Mouse (Mus musculus) heart, embryonic 15.5 days (tissue): Measurements from ENCODE around the gene Meltf. TPM values are rescaled to one million over a fixed set of nuclear protein-coding genes. Genes with fewer than 3 reads are reported as not detected.
A peak's percentile ranks its signal among the peaks of the same experiment; 100 is the strongest.

Experiments used
- ATAC-seq: fragments of 200-750 bp; cut with Nextera tagmentation; replicated peaks from 2 replicates; pipeline ENCODE4 v1.8.0; 2017; ENCODE audit warnings: low read depth, moderate TSS enrichment; ENCODE audit not compliant: insufficient number of reproducible peaks, insufficient read depth, low FRiP score
- H3K27ac ChIP-seq: fragments of 300-500 bp; sonication (generic); 2 replicates; pipeline ENCODE4 v1.5.1; 2015; ENCODE audit warnings: mild to moderate bottlenecking, inconsistent platforms
- H3K27me3 ChIP-seq: fragments of 300-500 bp; sonication (generic); 2 replicates; pipeline ENCODE4 v1.6.1; 2015; ENCODE audit warnings: inconsistent platforms
- H3K36me3 ChIP-seq: fragments of 300-500 bp; sonication (generic); 2 replicates; pipeline ENCODE4 v1.6.1; 2015; ENCODE audit warnings: mild to moderate bottlenecking, inconsistent platforms
- H3K4me1 ChIP-seq: fragments of 300-500 bp; sonication (generic); replicated peaks from 2 replicates; pipeline ENCODE4 v1.6.1; 2015; ENCODE audit warnings: inconsistent platforms
- H3K4me2 ChIP-seq: fragments of 300-500 bp; sonication (generic); 2 replicates; pipeline ENCODE4 v1.6.1; 2015; ENCODE audit warnings: inconsistent platforms, mild to moderate bottlenecking, moderate library complexity
- H3K4me3 ChIP-seq: fragments of 300-500 bp; sonication (generic); 2 replicates; pipeline ENCODE4 v1.5.1; 2015; ENCODE audit warnings: mild to moderate bottlenecking, inconsistent platforms
- H3K9ac ChIP-seq: fragments of 300-500 bp; sonication (generic); 2 replicates; pipeline ENCODE4 v1.6.1; 2015; ENCODE audit warnings: mild to moderate bottlenecking, inconsistent platforms
- H3K9me3 ChIP-seq: fragments of 300-500 bp; sonication (generic); replicated peaks from 2 replicates; pipeline ENCODE4 v1.6.1; 2016; ENCODE audit warnings: inconsistent platforms
- WGBS: fragments of 180-500 bp; shearing (Covaris S2); methylation state at CpG from one replicate; pipeline ENCODE4 v1.1.7; 2015; ENCODE audit warnings: mixed read lengths; 5-methylcytosine and 5-hydroxymethylcytosine counted together
- polyA plus RNA-seq: library from polyadenylated mRNA; unstranded; fragments of >200 nt; fragmentation: Nextera tagmentation; extraction: Ambion mirVana; gene quantifications from 2 replicates; pipeline ENCODE4 v1.2.1, GENCODE M21; 2015

The Meltf gene
- polyA plus RNA-seq, result 0.04 and 0.18 TPM in 2 replicates

GRCm38 (mm10) chr16:31878573-31879257 lies at the start of gene Meltf:
TSS of gene Meltf (plus strand) at chr16:31878810.
- H3K27ac ChIP-seq, result no peak within 1 kb of the TSS
- no peak within 1 kb of the TSS for H3K9ac ChIP-seq
- ATAC-seq, result no peak
- no peaks in the 10 kb centered on the region for H3K9me3 ChIP-seq
- no peaks in the 10 kb centered on the region for H3K27me3 ChIP-seq
- peaks cover 6% of the 10 kb centered on the region; the same call in 1 of the 2 replicates for H3K36me3 ChIP-seq
- 29% methylated on average over 21 of the region's 21 CpGs for WGBS
- no peak within 1 kb of the TSS for H3K4me3 ChIP-seq
- peaks cover 8% of the 10 kb centered on the region for H3K4me1 ChIP-seq
- H3K4me2 ChIP-seq, result peak within 1 kb of the TSS; percentile 40; the same call in 1 of the 2 replicates

GRCm38 (mm10) chr16:31830726-31831125 lies 47.9 kb upstream of the Meltf start:
- Histone ChIP-seq H3K27ac (no peak overlapping the region), H3K36me3 (peaks cover 5% of the 10 kb centered on the region; the same call in 1 of the 2 replicates), H3K4me2 (no peak overlapping the region), H3K4me1 (no peaks in the 10 kb centered on the region; the same call in 1 of the 2 replicates), H3K4me3 (no peak overlapping the region), H3K9me3 (no peaks in the 10 kb centered on the region), H3K27me3 (no peaks in the 10 kb centered on the region), H3K9ac (no peak overlapping the region)
- no peak for ATAC-seq
- 91% methylated on average over 4 of the region's 4 CpGs for WGBS

- no peaks in the 10 kb centered on the region; the same call in 1 of the 2 replicates for H3K4me1 ChIP-seq
- no peaks in the 10 kb centered on the region for H3K27me3 ChIP-seq
- WGBS, result 82% methylated on average over 10 of the region's 10 CpGs
- no peaks in the 10 kb centered on the region for H3K9me3 ChIP-seq
- ATAC-seq, result no peak
- H3K9ac ChIP-seq, result no peak overlapping the region
- peak overlapping the region; percentile 78; the same call in 1 of the 2 replicates for H3K27ac ChIP-seq
- H3K4me2 ChIP-seq, result no peak overlapping the region
- H3K4me3 ChIP-seq, result no peak overlapping the region
- H3K36me3 ChIP-seq, result peaks cover 5% of the 10 kb centered on the region; the same call in 1 of the 2 replicates
Measured at GRCm38 (mm10) chr16:31832630-31833422, 45.8 kb upstream of the Meltf start.

GRCm38 (mm10) chr16:31834011-31834584 lies 44.5 kb upstream of the Meltf start:
- Histone ChIP-seq H3K4me2 (0 out of 2 replicates have a peak overlapping the region, but pooled peaks have one; percentile 0), H3K9me3 (no peaks in the 10 kb centered on the region), H3K27ac (peak overlapping the region; percentile 78), H3K27me3 (no peaks in the 10 kb centered on the region), H3K4me3 (no peak overlapping the region), H3K9ac (no peak overlapping the region), H3K4me1 (no peaks in the 10 kb centered on the region; the same call in 1 of the 2 replicates), H3K36me3 (peaks cover 15% of the 10 kb centered on the region; the same call in 1 of the 2 replicates)
- WGBS, result 46% methylated on average over 7 of the region's 7 CpGs
- peak; percentile 67; the same call in 1 of the 2 replicates for ATAC-seq

- no peak overlapping the region for H3K4me2 ChIP-seq
- H3K27ac ChIP-seq, result peak overlapping the region; percentile 78; the same call in 1 of the 2 replicates
- H3K4me3 ChIP-seq, result no peak overlapping the region
Measured at GRCm38 (mm10) chr16:31834662-31835318, 43.8 kb upstream of the Meltf start.

GRCm38 (mm10) chr16:31837362-31837761 lies 41.2 kb upstream of the Meltf start:
- H3K4me3 ChIP-seq, result no peak overlapping the region
- no peaks in the 10 kb centered on the region; the same call in 1 of the 2 replicates for H3K4me1 ChIP-seq
- no peak overlapping the region for H3K9ac ChIP-seq
- H3K27me3 ChIP-seq, result no peaks in the 10 kb centered on the region
- ATAC-seq, result no peak
- H3K36me3 ChIP-seq, result peaks cover 11% of the 10 kb centered on the region; the same call in 1 of the 2 replicates
- no peaks in the 10 kb centered on the region for H3K9me3 ChIP-seq
- H3K4me2 ChIP-seq, result no peak overlapping the region
- no peak overlapping the region for H3K27ac ChIP-seq
- 84% methylated on average over 3 of the region's 3 CpGs for WGBS

More at GRCm38 (mm10) chr16:31834662-31835318, 43.8 kb upstream of the Meltf start:
- no peak for ATAC-seq
- 72% methylated on average over 2 of the region's 2 CpGs for WGBS
- peaks cover 11% of the 10 kb centered on the region; the same call in 1 of the 2 replicates for H3K36me3 ChIP-seq
- no peaks in the 10 kb centered on the region for H3K27me3 ChIP-seq
- no peaks in the 10 kb centered on the region for H3K9me3 ChIP-seq
- H3K4me1 ChIP-seq, result no peaks in the 10 kb centered on the region; the same call in 1 of the 2 replicates
- H3K9ac ChIP-seq, result no peak overlapping the region

- Histone ChIP-seq H3K27ac (no peak overlapping the region), H3K9me3 (no peaks in the 10 kb centered on the region), H3K4me2 (no peak overlapping the region), H3K4me1 (no peaks in the 10 kb centered on the region), H3K27me3 (no peaks in the 10 kb centered on the region), H3K36me3 (no peaks in the 10 kb centered on the region), H3K4me3 (no peak overlapping the region), H3K9ac (no peak overlapping the region)
- 84% methylated on average over 3 of the region's 3 CpGs for WGBS
- ATAC-seq, result no peak
Measured at GRCm38 (mm10) chr16:31844246-31844645, 34.4 kb upstream of the Meltf start.

- WGBS, result 86% methylated on average over 10 of the region's 10 CpGs
- Histone ChIP-seq H3K27ac (no peak overlapping the region), H3K9ac (no peak overlapping the region), H3K4me3 (no peak overlapping the region), H3K36me3 (no peaks in the 10 kb centered on the region), H3K27me3 (no peaks in the 10 kb centered on the region), H3K9me3 (no peaks in the 10 kb centered on the region), H3K4me1 (no peaks in the 10 kb centered on the region), H3K4me2 (no peak overlapping the region)
- ATAC-seq, result no peak
Measured at GRCm38 (mm10) chr16:31846763-31847162, 31.8 kb upstream of the Meltf start.

GRCm38 (mm10) chr16:31863920-31864319 lies 14.7 kb upstream of the Meltf start:
- Histone ChIP-seq H3K27me3 (no peaks in the 10 kb centered on the region), H3K4me1 (0 out of 2 replicates have a peak, but pooled peaks cover 3% of the 10 kb centered on the region), H3K4me2 (no peak overlapping the region), H3K27ac (no peak overlapping the region), H3K9me3 (no peaks in the 10 kb centered on the region), H3K4me3 (no peak overlapping the region), H3K9ac (no peak overlapping the region), H3K36me3 (peaks cover 54% of the 10 kb centered on the region)
- WGBS, result 80% methylated on average over 5 of the region's 5 CpGs
- no peak for ATAC-seq

- 84% methylated on average over 3 of the region's 3 CpGs for WGBS
- H3K4me3 ChIP-seq, result no peak overlapping the region
- ATAC-seq, result no peak
- H3K9ac ChIP-seq, result no peak overlapping the region
- H3K4me1 ChIP-seq, result 0 out of 2 replicates have a peak, but pooled peaks cover 3% of the 10 kb centered on the region
- H3K9me3 ChIP-seq, result no peaks in the 10 kb centered on the region
- H3K36me3 ChIP-seq, result peaks cover 44% of the 10 kb centered on the region
- no peak overlapping the region for H3K27ac ChIP-seq
- H3K4me2 ChIP-seq, result no peak overlapping the region
- H3K27me3 ChIP-seq, result no peaks in the 10 kb centered on the region
Measured at GRCm38 (mm10) chr16:31865242-31865641, 13.4 kb upstream of the Meltf start.
